ENCODE assay signal across 24 mouse cellular contexts in genomic region chr7:116125671-116126070, GRCm38 (mm10). TPM values are rescaled to one million over a fixed set of nuclear protein-coding genes. Genes with fewer than 3 reads are reported as not detected.
A peak's percentile ranks its signal among the peaks of the same experiment; 100 is the strongest.
DNase-seq lines count a peak whose midpoint lies in the region; ATAC-seq and TF ChIP-seq lines count a peak whose summit lies in the region.
"Had no signal": no experiment of that assay in that cellular context is flagged by ENCODE, and none has a peak within 500 bp of the region (broad histone marks: within the 10 kb centered on the region; RNA-seq: fewer than 3 reads in every experiment).

No protein-coding gene starts in this region.

- WGBS in hindbrain, postnatal 0 days = 62% methylated on average over 7 of the region's 7 CpGs
- WGBS in hindbrain, embryonic 10.5 days = 85% methylated on average over 7 of the region's 7 CpGs
- WGBS in midbrain, embryonic 10.5 days = 87% methylated on average over 7 of the region's 7 CpGs
- WGBS in midbrain, embryonic 15.5 days = 78% methylated on average over 7 of the region's 7 CpGs
- 77% methylated on average over 7 of the region's 7 CpGs for WGBS in limb, embryonic 10.5 days

- no peak overlapping the region for H3K27ac ChIP-seq in hindbrain, postnatal 0 days
- no peak overlapping the region for H3K27ac ChIP-seq in hindbrain, embryonic 10.5 days
- 0 out of 2 replicates have a peak overlapping the region, but pooled peaks have one; percentile 28 for H3K27ac ChIP-seq in midbrain, embryonic 10.5 days (replicated peaks)
- H3K27ac ChIP-seq in midbrain, embryonic 15.5 days = no peak overlapping the region
- H3K27ac ChIP-seq in limb, embryonic 10.5 days = peak overlapping the region; percentile 36; the same call in 1 of the 2 replicates
- H3K27ac ChIP-seq: embryonic facial prominence, embryonic 12.5 days; forebrain, embryonic 13.5 days; forebrain, embryonic 15.5 days had no signal

- H3K9me3 ChIP-seq in hindbrain, postnatal 0 days (ENCODE audit: low read length) = no peaks in the 10 kb centered on the region
- H3K9me3 ChIP-seq in hindbrain, embryonic 10.5 days = no peaks in the 10 kb centered on the region
- no peaks in the 10 kb centered on the region for H3K9me3 ChIP-seq in midbrain, embryonic 10.5 days (replicated peaks)
- no peaks in the 10 kb centered on the region for H3K9me3 ChIP-seq in midbrain, embryonic 15.5 days
- no peaks in the 10 kb centered on the region for H3K9me3 ChIP-seq in limb, embryonic 10.5 days (replicated peaks)
- H3K9me3 ChIP-seq: embryonic facial prominence, embryonic 10.5 days; embryonic facial prominence, embryonic 12.5 days; forebrain, embryonic 13.5 days; forebrain, embryonic 15.5 days; G1E had no signal

- TF ChIP-seq CTCF in hindbrain, postnatal 0 days (IDR thresholded peaks at IDR 0.05; ENCODE audit: low read depth) = no peak

- peaks cover 4% of the 10 kb centered on the region; the same call in 1 of the 2 replicates for H3K4me1 ChIP-seq in hindbrain, postnatal 0 days (ENCODE audit: insufficient read depth, low read length)
- H3K4me1 ChIP-seq in hindbrain, embryonic 10.5 days (replicated peaks) = peaks cover 40% of the 10 kb centered on the region
- peaks cover 45% of the 10 kb centered on the region for H3K4me1 ChIP-seq in midbrain, embryonic 10.5 days
- peaks cover 21% of the 10 kb centered on the region for H3K4me1 ChIP-seq in midbrain, embryonic 15.5 days
- peaks cover 28% of the 10 kb centered on the region for H3K4me1 ChIP-seq in limb, embryonic 10.5 days

- H3K4me3 ChIP-seq in hindbrain, postnatal 0 days (ENCODE audit: low read length) = no peak overlapping the region
- H3K4me3 ChIP-seq in hindbrain, embryonic 10.5 days = no peak overlapping the region
- H3K4me3 ChIP-seq in midbrain, embryonic 10.5 days = no peak overlapping the region
- no peak overlapping the region for H3K4me3 ChIP-seq in midbrain, embryonic 15.5 days
- H3K4me3 ChIP-seq in limb, embryonic 10.5 days = no peak overlapping the region
- H3K4me3 ChIP-seq: embryonic facial prominence, embryonic 10.5 days; embryonic facial prominence, embryonic 12.5 days; forebrain, embryonic 13.5 days; forebrain, embryonic 15.5 days had no signal

- H3K27me3 ChIP-seq in hindbrain, postnatal 0 days (ENCODE audit: insufficient read depth, low read length) = no peaks in the 10 kb centered on the region
- H3K27me3 ChIP-seq in hindbrain, embryonic 10.5 days (ENCODE audit: insufficient read depth, poor library complexity, severe bottlenecking) = no peaks in the 10 kb centered on the region
- H3K27me3 ChIP-seq in midbrain, embryonic 10.5 days (ENCODE audit: low read depth, poor library complexity, severe bottlenecking) = no peaks in the 10 kb centered on the region
- no peaks in the 10 kb centered on the region for H3K27me3 ChIP-seq in midbrain, embryonic 15.5 days (replicated peaks)
- H3K27me3 ChIP-seq in limb, embryonic 10.5 days (ENCODE audit: low read depth, poor library complexity, severe bottlenecking) = no peaks in the 10 kb centered on the region
- H3K27me3 ChIP-seq: CH12.LX; embryonic facial prominence, embryonic 12.5 days; forebrain, embryonic 13.5 days; forebrain, embryonic 15.5 days; Patski had no signal

- no peak for ATAC-seq in hindbrain, postnatal 0 days
- no peak for ATAC-seq in midbrain, embryonic 15.5 days (replicated peaks)
- ATAC-seq: activated CD4-positive, CD25-positive, alpha-beta regulatory T cell, adult 4 months; CD4-positive, CD25-positive, alpha-beta regulatory T cell, adult 4 months; forebrain, embryonic 13.5 days; forebrain, embryonic 15.5 days; forebrain, postnatal 0 days; Patski had no signal

- DNase-seq in cerebellum, postnatal 10 days = peak; percentile 78 to 83
- no peak for DNase-seq in cerebellum, postnatal 36 days
- peak; percentile 58 for DNase-seq in hindbrain, postnatal 0 days (ENCODE audit: low spot score)
- DNase-seq in hindbrain, embryonic 10.5 days (ENCODE audit: low spot score) = no peak
- no peak for DNase-seq in midbrain, embryonic 10.5 days (ENCODE audit: low spot score)
- DNase-seq in limb, embryonic 10.5 days (ENCODE audit: low spot score) = no peak
- DNase-seq: adrenal gland, adult 8-10 months; adrenal gland, postnatal 14 days; adrenal gland, postnatal 36 days; B cell, adult 2 months; cerebellum, adult 11-12 months; cerebellum, adult 2 months; cerebellum, adult 9-11 months; forebrain, postnatal 0 days had no signal

- no peak overlapping the region for H3K9ac ChIP-seq in hindbrain, postnatal 0 days (replicated peaks; ENCODE audit: low read length)
- H3K9ac ChIP-seq in midbrain, embryonic 15.5 days = no peak overlapping the region
- H3K9ac ChIP-seq: embryonic facial prominence, embryonic 12.5 days; forebrain, embryonic 13.5 days; forebrain, embryonic 15.5 days; forebrain, postnatal 0 days had no signal

- H3K36me3 ChIP-seq in hindbrain, postnatal 0 days (ENCODE audit: insufficient read depth, low read length) = no peaks in the 10 kb centered on the region
- H3K36me3 ChIP-seq in hindbrain, embryonic 10.5 days = peaks cover 56% of the 10 kb centered on the region
- H3K36me3 ChIP-seq in midbrain, embryonic 10.5 days = peaks cover 61% of the 10 kb centered on the region
- no peaks in the 10 kb centered on the region for H3K36me3 ChIP-seq in midbrain, embryonic 15.5 days (replicated peaks)
- H3K36me3 ChIP-seq in limb, embryonic 10.5 days = no peaks in the 10 kb centered on the region
- H3K36me3 ChIP-seq: embryonic facial prominence, embryonic 12.5 days; forebrain, embryonic 15.5 days had no signal

- H3K4me2 ChIP-seq in hindbrain, postnatal 0 days (ENCODE audit: low read depth, low read length) = no peak overlapping the region
- no peak overlapping the region for H3K4me2 ChIP-seq in midbrain, embryonic 15.5 days
- H3K4me2 ChIP-seq: embryonic facial prominence, embryonic 12.5 days; forebrain, embryonic 13.5 days; forebrain, embryonic 15.5 days had no signal

RNA-seq across cellular contexts. Expression of gene Gm4353, which starts 41.2 kb away (rescaled TPM):
- total RNA-seq in hindbrain, postnatal 0 days (2014; rRNA removed) = 0.14 and 1.3 TPM in 2 replicates
- polyA plus RNA-seq in hindbrain, postnatal 0 days (2015; fragmentation: Nextera tagmentation; extraction: Ambion mirVana) = 0.63 and 0.79 TPM in 2 replicates
- 0.71 and 0.90 TPM in 2 replicates for polyA plus RNA-seq in hindbrain, embryonic 10.5 days (2016; fragmentation: Nextera tagmentation; extraction: Ambion mirVana)
- 0.71 and 1.0 TPM in 2 replicates for polyA plus RNA-seq in midbrain, embryonic 10.5 days (2016; fragmentation: Nextera tagmentation; extraction: Ambion mirVana)
- polyA plus RNA-seq in midbrain, embryonic 15.5 days (2015; fragmentation: Nextera tagmentation; extraction: Ambion mirVana) = 1.0 and 1.3 TPM in 2 replicates
- 1.1 and 1.3 TPM in 2 replicates for polyA plus RNA-seq in limb, embryonic 10.5 days (2016; fragmentation: Nextera tagmentation; extraction: Ambion mirVana)
- polyA plus RNA-seq: G1E had no signal

Comparison
In these comparisons a context has a peak if more than half of its experiments do, and no peak if none do; other contexts are left out.
1. DNase-seq: peak in cerebellum, postnatal 10 days (2 of 2) and hindbrain, postnatal 0 days (single experiment); none in cerebellum, postnatal 36 days (0 of 2), hindbrain, embryonic 10.5 days (single experiment), midbrain, embryonic 10.5 days (single experiment) and limb, embryonic 10.5 days (single experiment).
2. H3K27ac ChIP-seq: peak in midbrain, embryonic 10.5 days (single experiment) and limb, embryonic 10.5 days (single experiment); none in hindbrain, postnatal 0 days (single experiment), hindbrain, embryonic 10.5 days (single experiment) and midbrain, embryonic 15.5 days (single experiment).